Mouse (Mus musculus) heart, embryonic 10.5 days (tissue): ENCODE data around the gene Osbpl3. TPM values are rescaled to one million over a fixed set of nuclear protein-coding genes. Genes with fewer than 3 reads are reported as not detected.

Source experiments
- DNase-seq: peaks from one replicate; pipeline ENCODE4 v3.0.0-alpha.2; 2017; ENCODE audit warnings: low spot score
- H3K27ac ChIP-seq: fragments of 300-500 bp; sonication (generic); 2 replicates; pipeline ENCODE4 v1.5.1; 2016; ENCODE audit warnings: mild to moderate bottlenecking
- H3K27me3 ChIP-seq: fragments of 300-500 bp; sonication (generic); 2 replicates; pipeline ENCODE4 v1.6.1; 2016; ENCODE audit warnings: mild to moderate bottlenecking; ENCODE audit not compliant: poor library complexity, insufficient read depth, severe bottlenecking
- H3K36me3 ChIP-seq: fragments of 300-500 bp; sonication (generic); 2 replicates; pipeline ENCODE4 v1.6.1; 2016; ENCODE audit warnings: mild to moderate bottlenecking, moderate library complexity
- H3K4me1 ChIP-seq: fragments of 300-500 bp; sonication (generic); 2 replicates; pipeline ENCODE4 v1.6.1; 2016; ENCODE audit warnings: mild to moderate bottlenecking
- H3K4me3 ChIP-seq: fragments of 300-500 bp; sonication (generic); 2 replicates; pipeline ENCODE4 v1.5.1; 2016; ENCODE audit warnings: mild to moderate bottlenecking, moderate library complexity
- H3K9me3 ChIP-seq: fragments of 300-500 bp; sonication (generic); 2 replicates; pipeline ENCODE4 v1.6.1; 2016; ENCODE audit warnings: mild to moderate bottlenecking, moderate library complexity
- WGBS: fragments of 180-500 bp; shearing (Covaris S2); methylation state at CpG from one replicate; pipeline ENCODE4 v1.1.7; 2016; 5-methylcytosine and 5-hydroxymethylcytosine counted together
- polyA plus RNA-seq: library from polyadenylated mRNA; unstranded; fragments of >200 nt; fragmentation: Nextera tagmentation; extraction: Ambion mirVana; gene quantifications from 2 replicates; pipeline ENCODE4 v1.2.1, GENCODE M21; 2016

The Osbpl3 gene
- polyA plus RNA-seq, 1 experiment from 2014 or later, result 8.0 TPM

DNA sequence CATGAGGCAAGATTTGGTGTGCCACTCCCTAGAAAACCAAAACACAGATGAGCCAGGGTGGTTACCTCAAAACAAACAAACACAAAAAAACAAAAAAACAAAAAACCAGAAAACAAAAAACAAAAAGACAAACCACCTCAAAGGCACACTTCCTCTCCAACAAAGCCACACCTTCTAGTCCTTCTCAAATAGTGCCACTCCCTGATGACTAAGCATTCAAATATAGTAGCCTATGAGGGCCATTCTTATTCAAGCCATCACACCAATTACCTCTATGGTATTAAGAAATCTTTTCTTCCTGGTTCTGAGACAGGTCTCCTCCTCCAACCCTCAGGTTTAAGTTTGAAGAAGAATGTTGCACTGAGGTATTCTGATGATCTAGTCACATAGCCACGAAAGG, 79.3 kb downstream of the Osbpl3 start:
- no peak for DNase-seq
- no peak overlapping the region for H3K27ac ChIP-seq
- peaks cover 33% of the 10 kb centered on the region for H3K4me1 ChIP-seq
- no peak overlapping the region for H3K4me3 ChIP-seq
- no peaks in the 10 kb centered on the region for H3K36me3 ChIP-seq
- no peaks in the 10 kb centered on the region for H3K27me3 ChIP-seq
- 91% methylated on average over 1 of the region's 1 CpGs for WGBS
- no peaks in the 10 kb centered on the region for H3K9me3 ChIP-seq

DNA sequence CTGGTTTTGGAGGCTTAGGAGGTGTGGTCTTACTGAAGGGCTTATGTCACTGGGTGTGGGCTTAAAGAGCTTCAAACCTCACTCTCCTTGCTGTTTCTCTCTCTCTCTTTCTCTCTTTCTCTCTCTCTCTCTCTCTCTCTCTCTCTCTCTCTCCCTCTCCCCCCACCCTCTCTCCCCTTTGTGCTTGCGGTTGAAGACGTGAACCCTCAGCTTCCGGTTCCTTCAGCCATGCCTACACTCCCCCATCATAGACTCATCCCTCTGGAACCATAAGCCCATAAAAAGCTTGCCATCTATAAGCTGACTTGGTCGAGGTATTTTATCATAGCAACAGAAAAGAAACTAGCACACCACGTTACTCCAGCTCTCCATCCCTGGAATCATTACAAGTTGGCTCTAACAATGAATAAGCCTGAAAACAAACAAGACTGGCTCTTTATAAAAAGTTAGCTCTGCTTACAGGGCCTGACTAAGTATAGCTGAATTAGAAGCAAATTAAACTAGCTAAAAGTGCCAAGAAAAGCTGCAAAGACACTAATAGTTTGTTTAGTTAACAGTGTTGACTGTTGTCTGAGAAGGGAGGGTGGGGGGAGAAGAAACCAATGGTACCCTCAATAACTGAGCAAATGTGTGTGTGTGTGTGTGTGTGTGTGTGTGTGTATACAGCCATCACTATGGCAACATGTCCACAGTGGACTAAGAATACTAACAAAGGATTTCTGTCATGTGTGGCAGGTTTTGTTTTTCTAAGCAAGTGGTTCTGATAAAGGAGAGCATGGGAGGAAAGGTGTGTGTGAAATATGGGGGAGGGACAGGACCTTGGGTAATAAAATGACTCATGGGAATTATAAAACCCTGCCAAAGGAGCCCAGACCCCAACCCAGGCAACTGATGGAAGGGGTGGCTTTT, 83.2 kb downstream of the Osbpl3 start:
- no peak for DNase-seq
- Histone ChIP-seq H3K9me3 (no peaks in the 10 kb centered on the region), H3K4me1 (peaks cover 18% of the 10 kb centered on the region), H3K36me3 (peaks cover 14% of the 10 kb centered on the region), H3K27ac (no peak overlapping the region), H3K4me3 (no peak overlapping the region), H3K27me3 (no peaks in the 10 kb centered on the region)
- WGBS, result 72% methylated on average over 5 of the region's 5 CpGs

DNA sequence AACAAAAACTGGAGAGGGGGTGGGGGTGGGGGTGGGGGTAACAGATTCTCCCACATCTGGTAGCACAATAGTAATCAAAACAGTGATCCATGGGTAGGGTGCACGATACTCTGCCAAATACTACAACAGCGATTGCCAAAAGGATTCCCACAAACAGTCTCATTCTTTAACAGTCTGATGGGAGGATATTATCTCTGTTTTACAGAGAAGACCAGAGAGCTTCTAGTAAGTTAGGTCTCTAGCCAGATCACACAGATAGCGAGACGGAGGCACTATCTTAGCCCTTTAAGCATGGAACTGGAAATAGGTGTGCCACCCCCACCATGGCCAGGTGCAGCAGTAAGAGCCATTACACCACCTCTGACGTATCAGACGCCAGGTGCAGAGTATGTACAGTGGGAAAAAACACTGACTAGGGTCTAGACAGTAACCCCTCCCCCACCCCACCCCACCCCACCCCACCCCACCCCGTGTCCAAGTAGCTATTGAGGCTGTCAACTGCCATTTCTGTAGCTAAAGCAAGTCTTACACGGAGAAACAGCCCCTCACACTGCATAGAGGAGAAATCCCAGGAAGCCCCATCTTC, 84.4 kb downstream of the Osbpl3 start:
- peaks cover 17% of the 10 kb centered on the region for H3K36me3 ChIP-seq
- 75% methylated on average over 8 of the region's 8 CpGs for WGBS
- peaks cover 23% of the 10 kb centered on the region for H3K4me1 ChIP-seq
- H3K4me3 ChIP-seq, result no peak overlapping the region
- no peaks in the 10 kb centered on the region for H3K9me3 ChIP-seq
- DNase-seq, result no peak
- H3K27ac ChIP-seq, result no peak overlapping the region
- H3K27me3 ChIP-seq, result no peaks in the 10 kb centered on the region

DNA sequence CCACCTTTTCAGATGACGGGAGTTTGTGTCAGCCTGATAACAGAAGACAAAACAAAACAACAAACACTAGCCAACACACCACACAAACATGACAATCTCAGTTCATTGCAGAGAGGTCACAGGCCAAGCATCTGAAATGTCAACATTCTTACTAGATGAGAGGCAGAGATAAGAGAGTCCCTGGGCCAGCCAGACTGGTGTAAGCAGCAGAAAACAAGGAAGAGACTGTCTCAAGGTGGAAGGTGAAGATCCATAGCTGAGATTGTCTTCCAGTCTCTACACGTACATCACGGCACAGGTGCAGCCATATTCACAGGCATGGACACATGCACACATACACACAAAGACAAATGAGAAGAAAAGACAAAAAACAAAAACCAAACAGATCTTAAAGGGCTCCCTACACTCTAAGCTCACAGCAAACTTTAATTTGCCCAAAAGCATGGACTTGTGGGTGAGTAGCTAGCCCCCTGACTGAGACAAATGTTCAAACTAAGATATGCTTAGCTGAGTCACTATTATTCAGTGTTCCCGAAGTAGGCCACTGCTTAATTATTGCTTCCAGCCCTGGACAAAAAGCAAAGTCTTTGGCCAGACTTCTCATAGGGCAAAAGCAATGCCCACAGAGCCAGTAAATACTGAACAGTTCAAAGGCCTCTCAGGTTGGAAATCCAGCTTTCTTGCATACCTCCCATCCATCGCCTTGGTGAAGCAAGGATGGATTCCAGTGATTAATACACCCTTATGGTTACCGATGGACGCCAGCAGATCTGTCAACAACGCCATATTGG, 87.3 kb downstream of the Osbpl3 start:
- Histone ChIP-seq H3K4me3 (no peak overlapping the region), H3K4me1 (peaks cover 42% of the 10 kb centered on the region), H3K27me3 (no peaks in the 10 kb centered on the region), H3K36me3 (peaks cover 17% of the 10 kb centered on the region), H3K27ac (no peak overlapping the region), H3K9me3 (no peaks in the 10 kb centered on the region)
- DNase-seq, result no peak
- 89% methylated on average over 8 of the region's 8 CpGs for WGBS

DNA sequence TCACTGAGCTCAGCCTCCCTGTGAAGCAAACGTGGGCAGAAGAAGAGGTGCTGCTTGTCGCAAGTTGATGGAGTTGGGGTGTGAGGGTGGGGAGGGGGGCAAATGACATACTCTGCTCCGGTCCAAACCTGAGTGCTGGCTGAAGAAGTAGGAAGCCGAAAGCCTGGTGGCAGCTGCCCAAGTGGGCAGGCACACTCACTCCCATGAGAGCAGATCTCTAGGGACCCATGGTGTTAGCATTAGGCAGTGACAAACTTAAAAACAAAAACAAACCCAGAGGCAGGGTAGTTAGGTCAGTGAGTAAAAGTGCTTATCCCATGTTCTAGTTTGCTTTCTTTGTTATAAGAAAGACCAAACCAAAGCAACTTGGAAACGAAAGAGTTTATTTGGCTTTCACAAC, 88.2 kb downstream of the Osbpl3 start:
- H3K27me3 ChIP-seq, result no peaks in the 10 kb centered on the region
- H3K4me1 ChIP-seq, result peaks cover 43% of the 10 kb centered on the region
- no peaks in the 10 kb centered on the region for H3K9me3 ChIP-seq
- no peak overlapping the region for H3K4me3 ChIP-seq
- DNase-seq, result no peak
- peaks cover 17% of the 10 kb centered on the region for H3K36me3 ChIP-seq
- 85% methylated on average over 5 of the region's 5 CpGs for WGBS
- H3K27ac ChIP-seq, result no peak overlapping the region

DNA sequence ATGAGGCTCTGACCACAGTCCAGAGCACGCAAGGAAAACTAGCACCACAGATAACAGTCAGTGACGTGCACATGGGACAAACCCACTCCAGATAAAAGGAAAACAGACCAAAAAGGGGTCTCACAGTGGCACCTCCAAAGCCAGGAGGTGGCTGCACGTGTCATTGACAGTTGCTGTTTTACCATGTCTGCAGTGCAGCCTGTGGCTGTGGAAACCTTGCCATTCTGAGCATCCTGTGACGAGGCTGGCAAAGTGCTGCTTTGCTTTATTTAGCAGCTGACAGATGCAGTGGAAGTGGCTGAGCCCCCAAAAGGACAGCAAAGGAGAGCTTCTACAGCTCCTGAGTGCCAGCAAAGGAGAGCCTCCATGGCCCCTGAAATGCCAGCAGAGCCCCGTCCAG, 89.3 kb downstream of the Osbpl3 start:
- 48% methylated on average over 5 of the region's 5 CpGs for WGBS
- Histone ChIP-seq H3K36me3 (peaks cover 17% of the 10 kb centered on the region), H3K4me1 (peaks cover 37% of the 10 kb centered on the region), H3K27ac (peak overlapping the region; percentile 79), H3K4me3 (no peak overlapping the region), H3K9me3 (no peaks in the 10 kb centered on the region), H3K27me3 (no peaks in the 10 kb centered on the region)
- no peak for DNase-seq

DNA sequence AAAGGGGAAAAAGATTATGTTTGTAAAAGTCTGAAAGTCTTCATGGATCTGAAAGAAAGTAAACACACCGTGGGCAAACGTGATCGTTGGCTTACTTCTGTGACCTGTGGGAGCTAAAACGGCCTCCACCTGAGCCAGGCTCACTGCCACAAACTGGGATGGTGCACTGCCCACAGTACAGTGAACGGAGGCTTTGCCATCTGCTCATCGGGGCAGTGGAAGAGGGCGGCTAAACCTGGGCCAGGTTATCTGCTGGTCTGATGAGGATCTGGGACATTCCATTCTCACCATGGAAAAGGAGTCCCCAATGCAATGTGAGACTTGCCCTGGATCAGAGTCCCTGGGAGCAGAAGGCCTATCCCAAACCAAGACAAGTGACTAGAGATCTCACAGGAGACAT, 89.7 kb downstream of the Osbpl3 start:
- no peak overlapping the region for H3K4me3 ChIP-seq
- H3K27ac ChIP-seq, result peak overlapping the region; percentile 79
- no peaks in the 10 kb centered on the region for H3K9me3 ChIP-seq
- 84% methylated on average over 7 of the region's 7 CpGs for WGBS
- H3K27me3 ChIP-seq, result no peaks in the 10 kb centered on the region
- peaks cover 17% of the 10 kb centered on the region for H3K36me3 ChIP-seq
- no peak for DNase-seq
- peaks cover 36% of the 10 kb centered on the region for H3K4me1 ChIP-seq

DNA sequence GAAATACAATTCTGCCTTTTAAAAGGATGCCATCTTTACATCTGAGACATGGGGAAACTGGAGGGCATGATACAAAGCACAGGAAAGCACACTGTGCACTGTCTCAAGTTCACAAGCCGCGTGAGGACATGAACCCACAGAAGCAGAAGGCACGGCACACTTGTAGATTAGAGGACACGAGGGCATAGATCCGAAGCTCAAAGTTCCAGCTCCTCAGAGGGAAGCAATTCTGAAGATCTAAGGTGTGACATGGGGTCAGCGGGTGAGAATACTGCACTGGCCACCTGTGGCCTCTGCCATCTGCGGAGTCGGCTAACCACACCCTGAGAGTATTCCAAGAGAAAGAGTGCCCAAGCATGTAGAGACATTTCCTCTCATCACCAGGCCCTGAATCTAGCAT, 91.6 kb downstream of the Osbpl3 start:
- H3K4me1 ChIP-seq, result peaks cover 37% of the 10 kb centered on the region

DNA sequence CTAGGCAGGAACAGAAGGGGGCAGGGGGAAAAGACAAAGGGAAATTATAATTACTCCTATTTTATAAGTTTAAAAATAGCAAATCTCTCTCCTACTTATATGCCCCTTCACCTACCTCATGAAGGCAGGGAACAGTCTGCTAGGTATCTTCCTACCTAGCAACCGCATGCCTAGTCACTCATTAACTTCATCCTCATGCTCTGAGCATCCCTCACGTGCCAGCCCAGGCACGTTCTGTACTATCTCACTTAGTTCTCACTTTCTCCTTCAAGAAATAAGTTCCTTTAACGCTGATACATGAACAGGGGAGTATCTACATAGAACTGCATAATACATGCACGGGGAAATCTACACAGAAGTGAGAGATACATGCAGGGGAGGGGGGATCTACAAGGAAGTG, 92.6 kb downstream of the Osbpl3 start:
- Histone ChIP-seq H3K4me1 (peaks cover 47% of the 10 kb centered on the region), H3K4me3 (no peak overlapping the region), H3K36me3 (peaks cover 9% of the 10 kb centered on the region), H3K27ac (no peak overlapping the region), H3K9me3 (no peaks in the 10 kb centered on the region), H3K27me3 (no peaks in the 10 kb centered on the region)
- DNase-seq, result no peak
- WGBS, result 78% methylated on average over 5 of the region's 5 CpGs

More for the DNA sequence above, 91.6 kb downstream of the Osbpl3 start:
- Histone ChIP-seq H3K4me3 (no peak overlapping the region), H3K36me3 (peaks cover 13% of the 10 kb centered on the region), H3K27me3 (no peaks in the 10 kb centered on the region), H3K9me3 (no peaks in the 10 kb centered on the region), H3K27ac (peak overlapping the region; percentile 48; the same call in 1 of the 2 replicates)
- no peak for DNase-seq
- WGBS, result 76% methylated on average over 8 of the region's 8 CpGs

DNA sequence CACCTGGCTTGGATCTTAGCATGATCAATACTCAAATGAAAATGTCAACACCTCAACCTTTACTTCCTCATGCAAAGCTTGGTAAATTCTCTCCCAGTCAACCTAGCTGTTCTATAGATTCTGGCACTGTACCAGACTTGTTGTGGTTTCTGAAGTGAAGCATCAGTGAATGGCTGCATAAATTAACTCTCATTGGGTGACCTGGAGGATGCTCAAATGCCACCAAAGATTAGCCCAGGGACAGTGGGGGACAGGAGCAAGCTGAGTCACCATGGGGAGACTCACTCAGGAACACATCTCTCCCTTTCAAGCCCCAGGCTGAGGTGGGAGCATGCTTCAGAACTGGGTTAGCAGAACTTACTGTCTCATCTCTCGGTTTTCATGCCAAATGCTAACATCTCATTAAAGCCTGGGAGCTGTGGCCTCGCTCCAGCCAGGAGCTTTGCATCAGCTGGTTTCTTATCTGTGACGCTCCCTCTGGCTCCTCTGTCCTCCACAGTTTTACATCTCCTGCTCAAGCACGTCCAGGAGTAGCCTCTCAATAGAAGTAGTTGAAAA, 93.2 kb downstream of the Osbpl3 start:
- peaks cover 3% of the 10 kb centered on the region; the same call in 1 of the 2 replicates for H3K36me3 ChIP-seq
- H3K27ac ChIP-seq, result no peak overlapping the region; the same call in 1 of the 2 replicates
- no peak overlapping the region for H3K4me3 ChIP-seq
- H3K9me3 ChIP-seq, result no peaks in the 10 kb centered on the region
- WGBS, result 33% methylated on average over 4 of the region's 4 CpGs
- DNase-seq, result no peak
- H3K4me1 ChIP-seq, result peaks cover 53% of the 10 kb centered on the region
- H3K27me3 ChIP-seq, result no peaks in the 10 kb centered on the region

DNA sequence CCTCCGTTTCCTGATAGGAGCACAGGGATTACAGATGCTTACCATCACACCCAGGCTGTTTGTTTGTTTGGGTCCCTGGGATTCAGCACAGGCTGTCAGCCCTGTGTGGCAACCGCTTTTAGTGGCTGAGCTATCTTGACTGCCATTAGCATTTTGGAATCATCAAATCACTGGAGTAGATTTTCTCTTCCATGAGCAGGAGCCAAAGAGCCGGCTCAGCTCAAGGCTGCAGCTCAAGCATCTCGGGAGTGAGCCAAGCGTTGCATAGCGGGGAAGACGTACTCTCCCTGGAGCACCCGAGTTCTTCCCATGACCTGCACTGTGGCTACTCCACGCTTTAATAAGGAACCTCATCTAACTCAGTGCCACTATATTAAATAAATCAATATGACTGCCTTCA, 93.8 kb downstream of the Osbpl3 start:
- Histone ChIP-seq H3K4me3 (no peak overlapping the region), H3K36me3 (no peaks in the 10 kb centered on the region), H3K4me1 (peaks cover 57% of the 10 kb centered on the region), H3K9me3 (no peaks in the 10 kb centered on the region), H3K27ac (no peak overlapping the region), H3K27me3 (no peaks in the 10 kb centered on the region)
- WGBS, result 73% methylated on average over 9 of the region's 9 CpGs
- DNase-seq, result no peak

DNA sequence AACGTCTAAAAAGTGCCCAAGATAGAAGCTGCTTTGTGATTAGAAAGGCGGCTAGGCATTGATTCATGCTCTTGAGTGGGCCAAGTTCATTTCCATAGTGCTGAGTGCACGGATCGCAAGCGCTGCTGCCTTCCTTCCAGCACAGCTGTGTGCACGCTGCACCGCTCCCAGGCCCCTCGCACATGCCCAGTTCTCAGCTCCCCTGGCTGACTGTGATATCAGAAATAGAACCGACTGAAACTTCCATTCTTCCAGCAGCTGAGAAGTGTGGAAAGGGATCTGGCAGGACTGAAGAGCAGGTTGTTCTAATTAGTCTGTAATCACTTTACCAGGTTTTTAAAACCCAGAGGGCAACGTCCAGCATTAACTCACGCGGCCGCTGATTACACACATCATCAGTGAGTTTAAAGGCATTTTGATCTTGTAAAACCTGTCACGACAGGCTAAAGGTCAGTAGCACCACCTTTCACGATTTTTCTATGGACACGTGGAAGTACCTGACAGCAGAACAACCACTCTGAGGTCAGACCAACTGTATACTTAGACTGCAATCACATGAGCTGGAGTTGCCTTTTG, 97.8 kb downstream of the Osbpl3 start:
- no peak overlapping the region for H3K4me3 ChIP-seq
- H3K27ac ChIP-seq, result peak overlapping the region; percentile 47
- no peaks in the 10 kb centered on the region for H3K36me3 ChIP-seq
- WGBS, result 42% methylated on average over 16 of the region's 16 CpGs
- no peaks in the 10 kb centered on the region for H3K9me3 ChIP-seq
- H3K4me1 ChIP-seq, result peaks cover 58% of the 10 kb centered on the region
- peak; percentile 79 for DNase-seq
- no peaks in the 10 kb centered on the region for H3K27me3 ChIP-seq
